Mouse (Mus musculus) left cerebral cortex, postnatal 25 days (tissue): Measurements from ENCODE around the gene Pgc. TPM values are rescaled to one million over a fixed set of nuclear protein-coding genes. Genes with fewer than 3 reads are reported as not detected.

Source experiments
- DNase-seq, 2 experiments: peaks; one replicate each; pipeline ENCODE4 v3.0.0; 2022; ENCODE audit warnings: low spot score in 2 of 2, mixed read lengths in 1 of 2
- intact Hi-C: fragments of 180-260 bp; cut with DNase I; formaldehyde crosslinking; loops from one replicate; pipeline ENCODE4 v1.15.1; 2025
- total RNA-seq, 2 experiments: library from RNA; stranded (reverse); gene quantifications; 2 replicates each; pipeline ENCODE4 v1.2.3; 2021

The Pgc gene
- total RNA-seq, result not detected

DNA sequence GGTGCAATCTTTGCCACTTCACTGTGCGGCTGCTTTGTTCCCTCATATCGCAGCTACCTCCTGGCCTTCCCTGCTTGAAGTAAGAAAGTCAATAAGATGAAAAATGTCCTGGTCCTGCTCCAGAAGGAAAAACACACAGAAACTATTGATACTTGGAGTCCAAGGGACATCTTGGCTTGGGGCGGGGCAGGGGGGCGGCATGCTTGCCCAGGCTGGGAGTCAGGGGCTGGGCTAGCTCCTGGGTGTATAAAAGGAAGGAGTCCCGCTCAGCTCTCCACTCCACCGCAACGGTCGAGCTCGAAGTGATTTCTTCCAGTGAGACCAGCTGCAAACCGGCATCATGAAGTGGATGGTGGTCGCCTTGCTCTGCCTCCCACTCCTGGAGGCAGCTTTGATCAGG is at the start of gene Pgc:
Pgc (plus strand) TSS at position 277 of the 400 bp plus-strand sequence.
- DNase-seq, result no peak
- intact Hi-C loops, result no loop called here

GRCm38 (mm10) chr17:47678238-47678637 is 48.4 kb upstream of the Pgc start:
- intact Hi-C loops, result no loop called here
- no peak for DNase-seq

DNA sequence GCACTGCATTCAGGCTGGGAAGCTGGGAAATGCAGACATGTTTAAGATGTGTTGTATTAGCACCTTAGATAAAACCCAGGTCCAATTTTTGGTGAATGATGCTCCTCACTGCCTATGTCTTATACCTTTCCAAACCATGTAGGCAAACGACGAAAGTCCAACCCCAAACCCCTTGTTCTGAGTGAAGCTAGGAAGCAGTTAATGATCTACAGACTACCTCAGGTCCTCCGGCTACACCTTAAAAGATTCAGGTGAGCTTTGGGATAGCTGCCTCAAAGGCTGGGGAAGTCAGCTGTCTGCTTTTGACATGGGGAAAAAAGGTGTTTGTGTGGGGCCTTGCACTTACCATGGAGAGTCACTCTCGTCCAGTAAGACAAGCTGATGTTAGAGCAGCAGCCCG is 47.9 kb upstream of the Pgc start:
- DNase-seq, result no peak
- intact Hi-C loops, result no loop called here

DNA sequence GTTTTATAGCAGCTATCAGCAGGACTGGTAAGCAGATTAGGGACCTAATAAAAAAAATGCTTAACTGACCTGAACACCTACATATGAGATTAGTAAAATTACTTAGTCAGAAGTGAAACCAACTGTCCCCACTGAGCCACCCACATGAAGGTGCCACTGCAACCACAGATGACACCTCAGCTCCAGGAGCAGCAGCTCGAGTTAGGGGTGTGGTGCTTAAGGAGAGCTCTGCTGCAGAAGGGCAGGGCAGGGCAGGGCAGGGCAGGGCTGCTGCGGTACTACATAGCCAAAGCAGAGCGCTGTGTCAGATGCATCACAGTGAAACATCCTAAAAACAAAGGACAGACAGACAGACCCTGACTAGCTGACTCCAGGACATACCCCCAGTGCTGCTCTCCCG is 43.8 kb upstream of the Pgc start:
- intact Hi-C loops, result no loop called here
- no peak for DNase-seq

GRCm38 (mm10) chr17:47687409-47688343 is 39.0 kb upstream of the Pgc start:
- peak; percentile 96 to 98 for DNase-seq
- intact Hi-C loops, result loop anchor here (1.0 to 5.0 kb wide), 3 partner anchors 58 to 183 kb away; partner anchors contain the start of genes Bysl, Ccnd3, Gm20517 and Med20

GRCm38 (mm10) chr17:47688344-47688607 is 38.4 kb upstream of the Pgc start, which contains the start of gene Tomm6:
Tomm6 (minus strand) TSS chr17:47688386.
- intact Hi-C loops, result loop anchor here (1.0 to 5.0 kb wide), 3 partner anchors 59 to 183 kb away; partner anchors contain the start of genes Bysl, Ccnd3, Gm20517 and Med20
- no peak for DNase-seq

DNA sequence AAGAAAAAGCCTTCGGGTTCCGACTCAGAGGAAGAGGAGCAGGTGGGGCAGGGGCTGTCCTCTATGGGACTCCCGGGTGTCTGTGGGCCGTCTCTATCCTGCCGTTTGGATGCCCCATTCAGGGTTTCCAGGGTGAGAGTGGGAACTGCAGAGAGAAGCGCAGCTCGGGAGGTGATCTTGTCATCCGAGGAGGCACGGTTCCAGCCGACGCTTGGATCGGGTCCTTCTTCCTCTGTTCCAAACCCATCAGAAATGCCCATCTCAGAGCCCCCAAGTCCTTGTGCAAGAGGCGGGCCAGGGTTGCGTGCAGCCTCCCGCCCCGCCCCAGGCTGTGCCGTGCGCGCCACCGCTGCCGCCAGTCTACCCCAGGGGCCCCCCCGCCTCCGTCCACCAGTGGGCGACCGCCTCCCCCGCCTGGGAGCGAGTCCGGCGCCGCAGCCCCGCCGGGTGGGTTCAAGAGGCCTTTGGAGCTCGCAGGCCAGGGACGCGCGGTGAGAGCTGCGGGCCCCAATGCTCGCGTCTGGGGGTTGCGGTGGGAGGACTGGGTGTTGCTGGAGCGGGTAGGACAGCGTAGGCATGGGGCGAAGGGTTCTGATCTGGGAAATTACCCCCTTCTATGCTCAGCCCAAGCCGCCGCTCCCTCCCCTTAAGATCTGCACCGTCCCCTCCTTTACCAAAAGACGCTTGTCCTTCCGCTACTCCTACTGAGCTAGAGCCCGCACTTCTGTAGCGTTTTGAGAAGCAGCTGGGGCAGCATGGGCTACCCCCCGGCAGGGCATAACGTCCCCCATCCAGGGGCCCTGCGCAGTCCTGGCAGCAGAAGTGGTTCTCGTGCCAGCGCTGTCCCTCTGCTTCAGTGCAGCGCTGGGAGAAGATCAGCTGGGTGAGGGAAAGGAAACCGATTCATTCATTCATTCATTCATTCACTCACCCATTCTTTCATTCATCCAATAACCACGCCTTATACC is 37.8 kb upstream of the Pgc start, which contains the start of gene Frs3:
Frs3 (plus strand) TSS at position 423 of the 968 bp plus-strand sequence.
- peak; percentile 81 to 82 for DNase-seq
- intact Hi-C loops, result loop anchor here (1.0 to 5.0 kb wide), 3 partner anchors 60 to 184 kb away; partner anchors contain the start of genes Bysl, Ccnd3, Gm20517 and Med20

- no peak for DNase-seq
- intact Hi-C loops, result loop anchor here (2.0 to 5.0 kb wide), 4 partner anchors 78 to 412 kb away; partner anchors contain the start of genes Bysl, Ccnd3, Gm20517 and Med20
Measured at GRCm38 (mm10) chr17:47689894-47690293, 36.7 kb upstream of the Pgc start.

DNA sequence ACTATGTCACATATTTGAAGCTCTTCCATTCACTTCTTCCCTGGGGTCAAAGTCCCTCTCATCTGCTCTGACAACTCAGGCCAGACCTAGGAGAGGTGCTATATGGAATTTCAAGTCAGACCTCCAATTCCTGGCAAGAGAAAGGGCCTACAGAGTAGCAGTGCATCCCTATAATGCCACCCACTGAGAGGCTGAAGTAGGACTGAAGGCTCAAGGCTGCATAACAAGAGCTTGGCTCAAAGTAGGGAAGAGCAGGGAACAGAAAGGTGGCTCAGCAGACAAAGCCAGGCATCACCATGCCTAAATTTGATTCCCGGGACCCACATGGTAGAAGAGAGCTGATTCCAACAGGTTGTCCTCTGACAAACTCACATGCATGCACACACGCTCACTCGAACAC is 35.0 kb upstream of the Pgc start:
- DNase-seq, result no peak
- intact Hi-C loops, result loop anchor here (5.0 kb wide), 2 partner anchors 319 to 411 kb away; no protein-coding TSS in a partner anchor

GRCm38 (mm10) chr17:47693671-47694441 is 32.8 kb upstream of the Pgc start:
- DNase-seq, result no peak
- intact Hi-C loops, result loop anchor here (5.0 kb wide), 2 partner anchors 322 to 408 kb away; no protein-coding TSS in a partner anchor

GRCm38 (mm10) chr17:47694442-47694502 is 32.4 kb upstream of the Pgc start, which contains the start of gene Gm21981:
Gm21981 (minus strand) TSS chr17:47694455.
- DNase-seq, result no peak
- intact Hi-C loops, result loop anchor here (5.0 kb wide), 2 partner anchors 322 to 408 kb away; no protein-coding TSS in a partner anchor

- DNase-seq, result peak; percentile 96 to 97
- intact Hi-C loops, result loop anchor here (5.0 kb wide), 2 partner anchors 322 to 408 kb away; no protein-coding TSS in a partner anchor
Measured at GRCm38 (mm10) chr17:47694503-47695336, 31.9 kb upstream of the Pgc start, which contains the start of gene Prickle4. Prickle4 (minus strand) TSS chr17:47694736.

DNA sequence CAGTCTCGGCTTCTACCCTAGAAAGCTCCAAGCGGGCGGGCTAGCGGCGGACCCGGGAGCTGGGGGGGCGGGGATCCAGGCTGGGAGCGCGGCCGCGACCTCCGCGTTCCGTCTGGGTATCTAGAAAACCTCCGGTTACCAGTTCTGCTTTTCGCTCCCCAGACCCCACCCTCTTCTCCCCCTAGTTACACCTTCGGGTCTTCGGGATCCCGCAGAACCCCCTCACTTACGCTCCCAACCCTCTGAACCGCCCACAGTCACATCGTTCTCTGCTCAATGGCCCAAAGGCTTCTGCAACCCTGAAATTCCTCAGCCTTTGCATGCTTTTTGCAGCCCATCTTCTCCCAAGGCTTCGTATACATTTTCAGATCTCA is 31.3 kb upstream of the Pgc start:
- intact Hi-C loops, result no loop called here
- peak in 1 of 2 experiments; percentile 38 for DNase-seq

- DNase-seq, result no peak
- intact Hi-C loops, result no loop called here
Measured at GRCm38 (mm10) chr17:47698156-47698555, 28.5 kb upstream of the Pgc start.

DNA sequence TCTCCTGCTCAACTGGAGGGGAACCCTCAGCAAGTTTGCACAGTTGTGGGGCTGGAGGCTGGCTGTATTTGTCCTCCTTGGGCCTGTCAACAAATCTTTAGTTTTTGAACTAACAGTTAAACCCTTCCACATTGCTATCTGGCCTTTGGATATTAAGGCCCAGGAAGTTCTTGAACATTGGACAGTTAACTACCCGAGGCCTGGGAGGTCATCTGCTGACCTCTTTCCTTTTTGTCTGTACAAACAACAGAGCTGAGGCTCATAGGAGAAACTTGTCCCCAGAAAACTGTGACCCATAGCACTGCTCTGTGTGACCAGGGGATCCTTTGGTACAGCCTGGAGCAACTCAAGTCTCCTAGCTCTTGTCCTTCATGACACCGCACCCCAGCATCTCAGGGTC is 27.6 kb upstream of the Pgc start:
- intact Hi-C loops, result no loop called here
- no peak for DNase-seq

DNA sequence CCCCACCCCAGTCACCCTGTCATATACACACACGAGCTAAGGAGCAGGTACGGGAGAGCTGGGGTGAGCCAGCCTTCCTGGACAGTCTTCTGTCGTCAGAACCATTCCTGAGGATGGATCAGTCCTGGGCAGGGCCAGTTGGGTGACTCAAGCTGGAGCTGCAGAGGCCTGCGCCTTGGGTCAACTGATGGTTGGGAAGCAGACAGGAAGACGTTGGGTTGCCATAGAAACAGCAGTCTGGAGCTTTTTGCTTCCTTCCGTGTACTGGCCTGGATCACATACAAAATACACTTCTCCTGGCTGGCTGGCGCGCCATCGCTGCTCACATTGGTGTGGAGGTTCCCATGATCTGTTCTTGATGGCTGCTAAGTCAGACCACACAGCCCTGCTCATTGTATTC is 24.8 kb upstream of the Pgc start:
- intact Hi-C loops, result no loop called here
- DNase-seq, result peak in 1 of 2 experiments; percentile 28

DNA sequence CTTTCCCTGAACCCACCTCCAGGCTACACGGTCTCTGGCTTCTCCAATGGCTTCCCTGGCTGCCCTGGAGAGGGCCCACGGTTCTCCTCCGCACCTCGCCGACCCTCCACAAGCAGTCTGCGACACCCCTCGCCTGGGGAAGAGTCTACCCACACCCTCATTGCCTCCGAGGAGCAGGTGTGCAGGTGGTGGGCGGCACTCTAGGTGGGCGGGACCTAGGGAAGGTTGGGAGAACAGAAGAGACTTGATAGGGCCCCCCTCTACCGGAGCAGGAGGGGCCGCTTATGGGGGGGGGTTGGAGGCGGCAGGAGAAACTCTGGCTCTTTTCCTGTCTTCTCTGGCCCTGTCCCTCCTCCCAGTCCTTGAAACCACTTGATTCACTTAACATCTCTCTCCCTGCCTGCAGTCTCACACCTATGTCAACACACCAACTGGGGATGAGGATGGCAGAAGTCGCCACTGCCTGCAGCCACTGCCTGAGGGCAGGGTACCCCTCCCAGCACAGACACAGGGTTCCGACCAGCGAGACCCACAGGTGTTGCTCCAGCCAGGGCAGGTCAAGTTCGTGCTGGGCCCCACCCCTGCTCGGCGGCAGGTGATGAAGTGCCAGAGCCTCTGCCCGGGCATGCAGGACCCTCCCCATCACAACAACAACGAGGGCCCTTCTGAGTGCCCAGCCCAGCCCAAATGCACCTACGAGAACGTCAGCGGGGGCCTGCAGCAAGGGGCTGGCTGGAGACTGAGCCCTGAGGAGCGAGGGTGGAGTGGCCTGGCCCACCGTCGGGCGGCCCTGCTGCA is 23.9 kb upstream of the Pgc start:
- intact Hi-C loops, result no loop called here
- DNase-seq, result no peak

DNA sequence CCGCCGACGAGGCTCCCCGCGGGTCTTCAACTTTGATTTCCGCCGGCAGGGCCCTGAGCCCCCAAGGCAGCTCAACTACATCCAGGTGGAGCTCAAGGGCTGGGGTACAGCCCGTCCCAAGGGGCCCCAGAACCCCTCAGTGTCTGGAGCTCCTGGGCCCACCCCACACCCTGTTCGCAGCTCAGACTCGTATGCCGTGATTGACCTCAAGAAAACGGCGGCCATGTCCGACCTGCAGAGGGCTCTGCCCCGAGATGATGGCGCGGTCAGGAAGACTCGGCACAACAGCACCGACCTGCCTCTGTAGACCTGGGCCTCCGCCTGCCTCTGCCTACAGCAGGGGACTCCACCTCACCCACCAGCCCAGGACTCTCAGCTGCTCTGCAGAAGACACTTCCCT is 23.1 kb upstream of the Pgc start:
- intact Hi-C loops, result no loop called here
- DNase-seq, result no peak
